Mouse (Mus musculus): ENCODE data around the gene Svs6.
"Not testable (repeated sequence)": the region's sequence is repeated elsewhere in the genome, so short reads cannot be mapped to it uniquely, and the experiment has no call there.

Gene Svs6

GRCm38 (mm10) chr2:164316451-164316850 is at the start of gene Svs6:
Svs6 (plus strand) TSS chr2:164316751.
- not testable (repeated sequence) for DNase-seq (ENCODE audit: low spot score in 2 of 2)

- DNase-seq (ENCODE audit: low spot score in 2 of 2) = no peak
These were observed 38.2 kb upstream of the Svs6 start, which contains the start of gene Svs4 for GRCm38 (mm10) chr2:164278359-164278758. Svs4 (minus strand) TSS chr2:164278459.

GRCm38 (mm10) chr2:164288968-164289367 is 27.6 kb upstream of the Svs6 start, which contains the start of gene Svs3a:
Svs3a (plus strand) TSS chr2:164289268.
- not testable (repeated sequence) for DNase-seq (ENCODE audit: low spot score in 2 of 2)

GRCm38 (mm10) chr2:164312599-164312998 is 4.0 kb upstream of the Svs6 start:
- DNase-seq (ENCODE audit: low spot score in 2 of 2) = no peak

GRCm38 (mm10) chr2:164315460-164315859 is 1.1 kb upstream of the Svs6 start:
- not testable (repeated sequence) for DNase-seq (ENCODE audit: low spot score in 2 of 2)

- no peak for DNase-seq (ENCODE audit: low spot score in 2 of 2)
These were observed 4.4 kb downstream of the Svs6 start for GRCm38 (mm10) chr2:164320983-164321382.

- not testable (repeated sequence) for DNase-seq (ENCODE audit: low spot score in 2 of 2)
These were observed 15.9 kb downstream of the Svs6 start, which contains the start of gene Svs5 for GRCm38 (mm10) chr2:164332440-164332839. Svs5 (plus strand) TSS chr2:164332740.

- not testable (repeated sequence) for DNase-seq (ENCODE audit: low spot score in 2 of 2)
These were observed 27.2 kb downstream of the Svs6 start for GRCm38 (mm10) chr2:164343732-164344131.

- not testable (repeated sequence) for DNase-seq (ENCODE audit: low spot score in 2 of 2)
These were observed 31.1 kb downstream of the Svs6 start for GRCm38 (mm10) chr2:164347697-164348096.

- no peak for DNase-seq (ENCODE audit: low spot score in 2 of 2)
These were observed 32.4 kb downstream of the Svs6 start for GRCm38 (mm10) chr2:164348980-164349379.

GRCm38 (mm10) chr2:164352697-164353096 is 36.1 kb downstream of the Svs6 start:
- DNase-seq (ENCODE audit: low spot score in 2 of 2) = no peak

- no peak for DNase-seq (ENCODE audit: low spot score in 2 of 2)
These were observed 36.8 kb downstream of the Svs6 start for GRCm38 (mm10) chr2:164353356-164353755.

- DNase-seq (ENCODE audit: low spot score in 2 of 2) = no peak
These were observed 39.8 kb downstream of the Svs6 start for GRCm38 (mm10) chr2:164356177-164356967.

GRCm38 (mm10) chr2:164358373-164358772 is 41.8 kb downstream of the Svs6 start:
- no peak for DNase-seq (ENCODE audit: low spot score in 2 of 2)

GRCm38 (mm10) chr2:164359031-164359430 is 42.5 kb downstream of the Svs6 start:
- no peak for DNase-seq (ENCODE audit: low spot score in 2 of 2)

- no peak for DNase-seq (ENCODE audit: low spot score in 2 of 2)
These were observed 43.1 kb downstream of the Svs6 start for GRCm38 (mm10) chr2:164359668-164360067.

GRCm38 (mm10) chr2:164360974-164361657 is 44.6 kb downstream of the Svs6 start:
- DNase-seq (ENCODE audit: low spot score in 2 of 2) = no peak

- DNase-seq (ENCODE audit: low spot score in 2 of 2) = no peak
These were observed 50.4 kb downstream of the Svs6 start for GRCm38 (mm10) chr2:164366947-164367346.
